Mouse (Mus musculus): ENCODE measurements around the gene Shisa3.

Shisa3 gene

GRCm38 (mm10) chr5:67633138-67633782, 25.6 kb downstream of the Shisa3 start:
- peak; percentile 77 for DNase-seq (ENCODE audit: low read depth, low spot score)

DNA sequence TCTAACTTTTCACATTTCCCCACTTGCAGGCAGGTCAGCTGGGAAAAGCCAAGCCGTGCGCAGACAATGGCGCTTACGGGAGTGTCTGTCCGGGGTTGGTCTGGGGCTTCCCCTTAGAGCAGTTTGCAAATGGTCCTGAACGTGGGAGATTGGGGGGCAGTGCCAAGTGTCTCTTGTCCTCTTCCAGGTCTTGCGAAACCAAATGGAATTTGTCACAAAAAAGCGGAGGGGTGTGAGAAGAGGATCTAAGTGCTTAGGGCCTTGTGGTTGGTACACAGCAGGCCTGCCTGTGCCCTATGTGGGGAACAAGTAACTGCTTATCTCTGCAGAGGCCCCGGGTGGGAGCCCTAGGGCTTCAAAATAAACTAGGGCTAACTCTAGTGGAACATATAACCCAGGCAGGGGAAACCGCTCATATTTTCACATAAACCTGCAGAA, 26.2 kb downstream of the Shisa3 start:
- peak; percentile 43 for DNase-seq (ENCODE audit: low read depth, low spot score)

GRCm38 (mm10) chr5:67634339-67634738, 26.7 kb downstream of the Shisa3 start:
- no peak for DNase-seq (ENCODE audit: low read depth, low spot score)

DNA sequence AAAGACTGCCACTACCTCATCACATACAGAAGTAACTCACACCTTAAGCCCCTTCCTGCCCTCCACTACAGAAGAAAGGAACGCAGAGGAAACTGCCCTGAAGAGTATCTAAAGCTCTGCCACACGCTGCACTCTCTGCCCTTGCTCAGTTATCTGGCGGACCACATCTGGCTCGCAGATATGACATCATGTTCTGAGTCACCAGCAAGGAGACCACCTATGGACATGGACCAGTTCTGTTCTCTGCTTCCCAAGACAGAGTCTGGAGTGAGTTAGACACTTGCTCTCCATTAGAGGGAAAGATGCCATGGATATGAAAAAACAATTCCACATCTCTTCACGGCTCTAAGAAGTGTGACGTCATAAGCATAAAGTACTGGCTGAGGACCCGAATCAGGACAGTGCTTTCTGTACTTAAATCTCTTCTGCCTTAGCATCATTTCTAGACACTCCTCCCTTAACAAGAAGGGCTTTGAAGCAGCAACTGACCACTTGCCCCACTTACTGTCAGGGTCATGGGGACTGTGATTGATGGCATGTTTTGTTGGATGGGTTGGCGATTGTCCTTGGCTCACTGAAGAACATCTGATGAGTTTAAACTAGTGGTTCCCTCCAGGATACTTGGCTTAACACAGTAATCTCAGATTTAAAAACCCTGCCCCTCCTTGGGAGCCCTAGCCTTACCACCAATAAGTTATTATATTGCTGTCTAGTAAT, 33.1 kb downstream of the Shisa3 start:
- DNase-seq (ENCODE audit: low read depth, low spot score), result no peak

DNA sequence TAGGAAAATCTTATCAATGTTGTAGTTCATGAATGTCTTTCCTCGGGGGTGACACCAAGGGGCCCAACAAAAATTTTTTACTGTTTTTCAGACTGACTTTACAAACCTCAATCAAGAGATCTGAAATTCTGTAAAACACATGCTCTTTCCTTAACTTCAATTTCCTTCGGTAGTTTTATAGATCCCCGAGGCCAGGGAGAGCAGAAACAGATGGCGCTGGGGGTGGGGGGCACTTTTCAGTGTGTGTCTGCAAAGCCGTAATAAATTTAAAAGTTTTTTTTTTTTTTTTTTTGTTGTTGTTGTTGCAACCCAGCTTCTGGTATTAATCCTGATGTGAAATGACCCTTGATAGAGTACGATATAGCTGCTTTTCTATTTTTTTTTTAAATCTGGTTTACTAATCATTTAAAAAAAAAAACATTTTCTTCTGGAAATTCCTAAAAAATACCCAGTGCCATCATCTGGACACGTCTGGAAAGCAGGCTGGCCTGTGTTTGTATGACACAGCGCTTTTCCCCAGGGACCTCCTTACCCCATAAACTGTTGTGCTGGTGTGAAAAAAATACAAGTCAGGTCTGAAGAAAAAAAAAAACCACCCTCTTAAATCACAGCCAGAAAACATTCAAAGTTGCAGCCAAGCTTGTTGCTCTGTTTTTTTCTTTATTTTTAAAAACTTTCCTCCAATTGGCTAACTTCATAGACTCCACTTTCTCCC, 33.9 kb downstream of the Shisa3 start:
- DNase-seq (ENCODE audit: low read depth, low spot score), result no peak

- DNase-seq (ENCODE audit: low read depth, low spot score), result no peak
Measured at GRCm38 (mm10) chr5:67643537-67644255, 36.0 kb downstream of the Shisa3 start.

- DNase-seq (ENCODE audit: low read depth, low spot score), result no peak
Measured at GRCm38 (mm10) chr5:67646756-67647529, 39.3 kb downstream of the Shisa3 start.

GRCm38 (mm10) chr5:67647568-67647967, 39.9 kb downstream of the Shisa3 start:
- peak; percentile 70 for DNase-seq (ENCODE audit: low read depth, low spot score)

GRCm38 (mm10) chr5:67649156-67649555, 41.5 kb downstream of the Shisa3 start:
- DNase-seq (ENCODE audit: low read depth, low spot score), result no peak

DNA sequence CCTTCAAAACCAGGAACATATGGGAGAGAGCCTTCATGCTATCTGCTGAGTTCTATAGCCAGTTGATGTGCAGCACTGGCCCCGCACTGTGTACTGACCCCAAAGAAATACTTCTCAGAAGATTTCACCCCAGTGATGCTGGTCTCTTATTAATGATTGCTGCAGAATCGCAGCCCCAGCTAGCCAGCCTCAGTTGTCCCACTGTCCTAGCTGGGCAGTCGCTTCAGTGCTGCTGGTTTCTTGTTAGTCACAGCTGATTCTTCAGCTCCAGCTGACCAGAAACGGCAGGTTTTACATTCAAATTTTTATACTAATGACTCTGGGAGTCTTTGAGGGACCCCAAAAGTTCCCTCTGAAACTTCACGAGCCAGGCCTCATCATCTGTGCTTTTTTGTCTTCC, 42.3 kb downstream of the Shisa3 start:
- DNase-seq (ENCODE audit: low read depth, low spot score), result no peak

- DNase-seq (ENCODE audit: low read depth, low spot score), result no peak
Measured at GRCm38 (mm10) chr5:67652468-67652867, 44.8 kb downstream of the Shisa3 start.

GRCm38 (mm10) chr5:67653543-67653942, 45.9 kb downstream of the Shisa3 start:
- DNase-seq (ENCODE audit: low read depth, low spot score), result no peak

DNA sequence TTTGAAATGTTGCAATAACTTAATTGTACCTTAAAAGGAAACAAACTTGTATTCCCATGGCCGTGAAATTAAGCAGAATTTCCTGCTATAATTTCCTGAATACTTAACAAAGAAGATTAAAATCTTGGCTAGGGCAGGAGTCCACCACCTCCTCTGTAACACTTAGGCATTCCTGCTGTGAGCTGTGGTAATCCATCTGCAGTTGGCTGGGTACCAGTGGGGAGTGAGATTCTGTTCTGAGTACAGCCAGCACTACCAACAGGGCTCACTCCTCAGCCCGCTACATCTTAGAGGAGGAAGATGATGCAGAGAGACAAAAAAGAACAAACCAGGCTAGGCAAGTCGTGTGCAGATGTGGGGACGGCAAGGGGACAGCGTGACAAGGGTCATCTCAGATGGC, 46.9 kb downstream of the Shisa3 start:
- DNase-seq (ENCODE audit: low read depth, low spot score), result no peak

- DNase-seq (ENCODE audit: low read depth, low spot score), result no peak
Measured at GRCm38 (mm10) chr5:67655696-67656519, 48.2 kb downstream of the Shisa3 start.

DNA sequence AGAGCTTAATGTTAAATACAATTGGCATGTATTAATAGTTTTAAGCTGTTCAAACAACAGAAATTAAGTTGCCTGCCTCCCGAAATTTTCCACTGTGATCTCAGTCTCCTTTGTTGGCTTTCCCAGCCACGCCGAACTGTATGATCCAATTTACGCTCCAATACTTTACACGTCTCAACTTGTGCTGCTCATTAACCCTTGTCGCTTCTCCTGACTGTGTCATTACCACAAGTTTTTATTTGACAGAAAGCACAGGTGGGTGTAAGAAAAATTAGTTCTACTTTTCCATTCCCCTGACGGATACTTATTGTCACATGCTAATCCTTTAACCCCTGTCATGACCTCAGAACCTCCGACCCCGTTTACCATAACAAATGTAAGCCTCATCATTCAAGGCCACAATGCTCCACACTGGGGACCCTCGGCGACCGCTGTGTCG, 49.2 kb downstream of the Shisa3 start:
- no peak for DNase-seq (ENCODE audit: low read depth, low spot score)

DNA sequence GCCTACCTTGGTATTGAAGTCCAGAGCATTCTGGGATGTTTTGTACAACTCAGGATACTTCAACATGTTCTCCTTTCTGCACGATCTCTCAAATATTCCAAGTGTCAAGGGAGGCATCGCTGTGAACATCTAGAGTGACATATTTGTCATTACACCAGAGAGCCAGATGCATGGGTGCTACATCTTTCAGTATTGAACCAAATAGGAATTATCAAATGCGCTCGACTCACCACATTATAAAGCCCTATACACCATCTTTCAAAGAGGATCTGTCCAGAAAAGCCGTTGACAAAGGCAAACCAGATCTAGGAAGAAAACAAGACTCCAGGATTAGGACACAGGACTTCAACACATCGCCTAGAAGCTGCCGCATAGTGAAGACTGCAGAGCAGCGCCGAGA, 52.2 kb downstream of the Shisa3 start:
- no peak for DNase-seq (ENCODE audit: low read depth, low spot score)

DNA sequence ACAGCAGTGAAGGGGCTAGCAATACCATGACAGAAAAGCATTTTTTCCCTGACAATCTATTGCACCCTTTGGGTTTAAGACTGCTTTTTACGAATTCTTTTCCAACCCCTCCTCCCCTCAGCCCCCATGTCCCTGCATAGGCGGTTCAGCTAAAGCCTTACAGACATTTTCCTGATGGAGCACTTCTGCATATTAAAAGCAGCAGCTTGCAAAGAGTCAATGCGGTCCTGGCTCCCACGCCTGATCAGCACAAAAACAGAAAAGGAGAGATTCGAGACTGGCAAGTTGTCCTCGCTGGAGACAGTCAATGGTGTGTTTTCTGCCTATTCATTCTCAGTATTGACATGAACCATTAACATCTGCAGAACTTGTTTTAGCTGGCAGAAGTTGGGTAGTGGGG, 55.0 kb downstream of the Shisa3 start:
- no peak for DNase-seq (ENCODE audit: low read depth, low spot score)

DNA sequence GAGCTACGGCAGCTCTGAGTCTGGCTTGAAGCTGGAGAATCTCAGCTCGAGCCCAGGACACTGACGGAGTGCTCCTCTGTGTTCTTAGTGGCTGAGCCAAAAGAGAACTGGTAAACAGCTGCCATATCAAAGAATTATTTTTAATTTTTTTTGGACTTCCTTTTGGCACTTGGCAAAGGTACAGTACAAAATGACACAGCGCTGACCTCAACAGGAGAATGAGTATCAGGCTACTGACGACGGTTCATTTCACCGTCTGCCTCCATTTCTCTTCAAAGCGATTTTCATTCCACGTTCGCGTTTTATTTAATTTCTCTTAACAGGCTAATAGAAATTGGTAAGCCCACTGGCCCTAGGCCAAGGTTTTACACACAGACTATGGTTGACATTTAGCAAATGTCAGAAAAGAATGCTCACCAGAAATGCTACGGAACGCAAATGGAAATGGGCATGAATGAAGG, 61.8 kb downstream of the Shisa3 start:
- DNase-seq (ENCODE audit: low read depth, low spot score), result no peak

- no peak for DNase-seq (ENCODE audit: low read depth, low spot score)
Measured at GRCm38 (mm10) chr5:67670158-67670557, 62.5 kb downstream of the Shisa3 start.

- no peak for DNase-seq (ENCODE audit: low read depth, low spot score)
Measured at GRCm38 (mm10) chr5:67673008-67673407, 65.3 kb downstream of the Shisa3 start.

Measured in ZHBTc4 (cell line).